Mouse (Mus musculus) spleen, adult 2 months (tissue): Measurements from ENCODE around the gene Cfap74.

Experiments used
- CTCF ChIP-seq: fragments of 200-500 bp; IDR thresholded peaks from 2 replicates; pipeline ENCODE4 v1.5.1; 2011; ENCODE audit warnings: mild to moderate bottlenecking, inconsistent platforms; ENCODE audit not compliant: insufficient read depth, insufficient read length, insufficient replicate concordance; ENCODE audit errors: extremely low read depth
- POLR2A ChIP-seq: fragments of 200-500 bp; IDR thresholded peaks from 2 replicates; pipeline ENCODE4 v1.6.1; 2011; ENCODE audit warnings: low read depth, low read length, inconsistent platforms

DNA sequence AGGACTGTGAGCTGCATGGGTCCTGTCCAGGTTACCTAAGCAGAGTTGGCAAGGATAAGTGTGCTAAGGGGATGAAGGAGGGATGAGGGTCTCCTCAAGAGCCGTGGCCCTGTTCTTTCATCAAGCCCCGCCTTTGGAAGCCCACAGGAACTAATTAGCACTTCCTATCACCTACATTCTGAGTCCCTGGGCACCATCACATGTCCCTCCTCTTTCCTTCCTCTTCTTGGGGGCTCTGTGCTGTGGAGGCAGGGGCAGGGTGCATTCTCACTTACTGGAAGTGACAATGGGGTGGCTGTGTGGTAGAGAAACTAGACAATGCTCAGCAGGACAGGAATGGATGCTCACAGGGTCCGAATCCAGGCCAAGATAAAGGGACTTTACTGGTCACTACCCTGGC, 78.8 kb downstream of the Cfap74 start:
- TF ChIP-seq POLR2A (no peak), CTCF (no peak)
